Mouse (Mus musculus) midbrain, embryonic 16.5 days (tissue): ENCODE measurements around the gene Htr5b. TPM values are rescaled to one million over a fixed set of nuclear protein-coding genes. Genes with fewer than 3 reads are reported as not detected.

Source experiments
- ATAC-seq: fragments of 200-750 bp; cut with Nextera tagmentation; 2 replicates; pipeline ENCODE4 v1.8.0; 2017; ENCODE audit warnings: moderate TSS enrichment
- H3K27ac ChIP-seq: fragments of 300-500 bp; sonication (generic); 2 replicates; pipeline ENCODE4 v1.5.1; 2014; ENCODE audit warnings: mild to moderate bottlenecking, low read length, mixed read lengths
- H3K27me3 ChIP-seq: fragments of 300-500 bp; sonication (generic); 2 replicates; pipeline ENCODE4 v1.6.1; 2014; ENCODE audit warnings: low read depth, low read length, mixed read lengths; ENCODE audit not compliant: control insufficient read depth, insufficient read depth
- H3K36me3 ChIP-seq: fragments of 300-500 bp; sonication (generic); 2 replicates; pipeline ENCODE4 v1.6.1; 2014; ENCODE audit warnings: mild to moderate bottlenecking, low read length, moderate library complexity, mixed read lengths; ENCODE audit not compliant: control insufficient read depth, insufficient read depth
- H3K4me1 ChIP-seq: fragments of 300-500 bp; sonication (generic); 2 replicates; pipeline ENCODE4 v1.6.1; 2014; ENCODE audit warnings: mild to moderate bottlenecking, low read length, mixed read lengths; ENCODE audit not compliant: control insufficient read depth, insufficient read depth
- H3K4me2 ChIP-seq: fragments of 300-500 bp; sonication (generic); 2 replicates; pipeline ENCODE4 v1.6.1; 2014; ENCODE audit warnings: mild to moderate bottlenecking, low read length, mixed read lengths
- H3K4me3 ChIP-seq: fragments of 300-500 bp; sonication (generic); 2 replicates; pipeline ENCODE4 v1.5.1; 2014; ENCODE audit warnings: low read depth, mild to moderate bottlenecking, low read length, moderate library complexity, mixed read lengths
- H3K9ac ChIP-seq: fragments of 300-500 bp; sonication (generic); 2 replicates; pipeline ENCODE4 v1.6.1; 2014; ENCODE audit warnings: low read depth, low read length, mixed read lengths
- H3K9me3 ChIP-seq: fragments of 300-500 bp; sonication (generic); replicated peaks from 2 replicates; pipeline ENCODE4 v1.6.1; 2014; ENCODE audit warnings: mild to moderate bottlenecking, low read length, mixed read lengths; ENCODE audit not compliant: control insufficient read depth, poor library complexity, severe bottlenecking
- WGBS: fragments of 180-500 bp; shearing (Covaris S2); extraction: QIAGEN DNeasy Blood & Tissue Kit; methylation state at CpG from one replicate; pipeline ENCODE4 v1.1.7; 2014; 5-methylcytosine and 5-hydroxymethylcytosine counted together
- polyA plus RNA-seq: library from polyadenylated mRNA; unstranded; fragments of >200 nt; fragmentation: Nextera tagmentation; extraction: Ambion mirVana; gene quantifications from 2 replicates; pipeline ENCODE4 v1.2.1, GENCODE M21; 2015

The Htr5b gene
- polyA plus RNA-seq, 1 experiment from 2014 or later: 2.9 TPM

- Histone ChIP-seq H3K27me3 (no peaks in the 10 kb centered on the region), H3K36me3 (peaks cover 6% of the 10 kb centered on the region)
Measured at GRCm38 (mm10) chr1:121471503-121471902, 56.8 kb downstream of the Htr5b start.

GRCm38 (mm10) chr1:121468271-121468670, 60.0 kb downstream of the Htr5b start:
- H3K4me3 ChIP-seq: no peak overlapping the region
- peaks cover 13% of the 10 kb centered on the region for H3K36me3 ChIP-seq
- no peaks in the 10 kb centered on the region for H3K4me1 ChIP-seq
- ATAC-seq: no peak
- no peak overlapping the region for H3K27ac ChIP-seq
- no peaks in the 10 kb centered on the region for H3K9me3 ChIP-seq
- no peaks in the 10 kb centered on the region for H3K27me3 ChIP-seq
- H3K4me2 ChIP-seq: no peak overlapping the region
- H3K9ac ChIP-seq: no peak overlapping the region
- 88% methylated on average over 2 of the region's 2 CpGs for WGBS

More at GRCm38 (mm10) chr1:121471503-121471902, 56.8 kb downstream of the Htr5b start:
- Histone ChIP-seq H3K9ac (no peak overlapping the region), H3K4me1 (no peaks in the 10 kb centered on the region), H3K4me3 (no peak overlapping the region), H3K9me3 (no peaks in the 10 kb centered on the region), H3K4me2 (no peak overlapping the region), H3K27ac (no peak overlapping the region)
- no peak for ATAC-seq
- 50% methylated on average over 5 of the region's 5 CpGs for WGBS

GRCm38 (mm10) chr1:121466276-121466675, 62.0 kb downstream of the Htr5b start:
- Histone ChIP-seq H3K4me3 (no peak overlapping the region), H3K9me3 (no peaks in the 10 kb centered on the region), H3K9ac (no peak overlapping the region), H3K27ac (no peak overlapping the region), H3K36me3 (peaks cover 16% of the 10 kb centered on the region), H3K27me3 (no peaks in the 10 kb centered on the region), H3K4me1 (no peaks in the 10 kb centered on the region), H3K4me2 (no peak overlapping the region)
- 85% methylated on average over 3 of the region's 3 CpGs for WGBS
- ATAC-seq: no peak

- no peak for ATAC-seq
- H3K27me3 ChIP-seq: no peaks in the 10 kb centered on the region
- H3K4me2 ChIP-seq: no peak overlapping the region
- no peaks in the 10 kb centered on the region for H3K4me1 ChIP-seq
- no peak overlapping the region for H3K27ac ChIP-seq
- H3K9ac ChIP-seq: no peak overlapping the region
- H3K4me3 ChIP-seq: no peak overlapping the region
- 89% methylated on average over 7 of the region's 7 CpGs for WGBS
- peaks cover 12% of the 10 kb centered on the region for H3K36me3 ChIP-seq
- H3K9me3 ChIP-seq: no peaks in the 10 kb centered on the region
Measured at GRCm38 (mm10) chr1:121463806-121464205, 64.5 kb downstream of the Htr5b start.

GRCm38 (mm10) chr1:121462643-121463042, 65.6 kb downstream of the Htr5b start:
- Histone ChIP-seq H3K27me3 (no peaks in the 10 kb centered on the region), H3K9me3 (no peaks in the 10 kb centered on the region), H3K36me3 (peaks cover 12% of the 10 kb centered on the region), H3K4me3 (no peak overlapping the region), H3K4me2 (no peak overlapping the region), H3K27ac (no peak overlapping the region), H3K4me1 (no peaks in the 10 kb centered on the region), H3K9ac (no peak overlapping the region)
- no peak for ATAC-seq
- 68% methylated on average over 1 of the region's 1 CpGs for WGBS

GRCm38 (mm10) chr1:121461895-121462294, 66.4 kb downstream of the Htr5b start:
- 90% methylated on average over 7 of the region's 7 CpGs for WGBS
- Histone ChIP-seq H3K4me3 (no peak overlapping the region), H3K4me2 (no peak overlapping the region), H3K9me3 (no peaks in the 10 kb centered on the region), H3K9ac (no peak overlapping the region), H3K4me1 (no peaks in the 10 kb centered on the region), H3K27me3 (no peaks in the 10 kb centered on the region), H3K27ac (no peak overlapping the region), H3K36me3 (peaks cover 12% of the 10 kb centered on the region)
- ATAC-seq: no peak

GRCm38 (mm10) chr1:121460077-121460476, 68.2 kb downstream of the Htr5b start:
- Histone ChIP-seq H3K27ac (no peak overlapping the region), H3K9ac (no peak overlapping the region), H3K4me1 (no peaks in the 10 kb centered on the region), H3K36me3 (peaks cover 11% of the 10 kb centered on the region), H3K4me3 (no peak overlapping the region), H3K9me3 (no peaks in the 10 kb centered on the region), H3K27me3 (no peaks in the 10 kb centered on the region), H3K4me2 (no peak overlapping the region)
- WGBS: 66% methylated on average over 6 of the region's 6 CpGs
- ATAC-seq: 0 out of 2 replicates have a peak, but pooled peaks have one; percentile 42

Other genes starting within 250 kb of the Htr5b start
- 44.5 and 49.9 TPM in 2 replicates for gene Insig2, start 195.9 kb downstream of the Htr5b start, polyA plus RNA-seq
- gene Ccdc93, start 97.4 kb downstream of the Htr5b start, polyA plus RNA-seq: 11.9 and 12.7 TPM in 2 replicates
- gene Ddx18, start 39.5 kb upstream of the Htr5b start, polyA plus RNA-seq: 29.9 and 36.7 TPM in 2 replicates